Mouse (Mus musculus): ENCODE measurements at regions not wholly inside any gene's neighbourhood (a gene's known extent, or its start where the extent isn't known, plus 50 kb on each side); places are given as distances from the start of the nearest gene placed in this dataset.

DNA sequence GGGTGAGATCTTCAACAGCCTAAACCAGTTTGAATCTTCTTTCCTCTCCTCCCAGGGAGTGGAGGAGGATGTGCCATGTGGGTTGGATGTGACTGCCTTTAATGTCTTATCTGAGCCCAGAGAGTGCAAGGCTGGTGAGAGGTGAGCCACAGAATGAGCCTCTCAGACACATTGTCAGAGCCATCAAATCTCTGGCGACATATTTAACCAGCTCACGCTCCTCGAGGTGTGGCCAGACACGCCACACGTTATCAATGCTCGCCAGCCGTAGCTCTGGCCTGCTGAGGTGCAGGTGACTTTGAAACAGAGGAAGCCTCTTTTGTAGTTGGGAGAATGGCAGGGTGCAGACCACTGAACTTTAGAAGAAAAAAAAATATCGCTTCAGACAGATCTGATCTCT lies 463.5 kb upstream of the Kcnab2 start:
- TF ChIP-seq CTCF (conservative IDR thresholded peaks at IDR 0.05; ENCODE audit: low read length) = no peak
- TF ChIP-seq NANOG (IDR thresholded peaks at IDR 0.05; ENCODE audit: borderline replicate concordance, low read length) = no peak
